Mouse (Mus musculus) left cerebral cortex, adult 8-10 months (tissue): ENCODE data around the gene Ythdf2. TPM values are rescaled to one million over a fixed set of nuclear protein-coding genes. Genes with fewer than 3 reads are reported as not detected.

ENCODE experiments used
- DNase-seq, 2 experiments: peaks; one replicate each; pipeline ENCODE4 v3.0.0; 2022; ENCODE audit warnings: low spot score in 2 of 2
- microRNA-seq, 2 experiments: library from miRNA; unstranded; fragments of <30 nt; microRNA quantifications; one replicate each; pipeline ENCODE4 v1.2.0; 2022
- total RNA-seq, 4 experiments: library from RNA; stranded (reverse); gene quantifications; 2 replicates each; pipeline ENCODE4 v1.2.4; 2022

The Ythdf2 gene
- total RNA-seq, 4 experiments from 2014 or later, result 40.1 to 43.4 (median 41.4) TPM

GRCm38 (mm10) chr4:132154877-132155670 is 57.0 kb downstream of the Ythdf2 start:
- no peak for DNase-seq

- no peak for DNase-seq
Observed at GRCm38 (mm10) chr4:132151673-132152072, 60.4 kb downstream of the Ythdf2 start.

DNA sequence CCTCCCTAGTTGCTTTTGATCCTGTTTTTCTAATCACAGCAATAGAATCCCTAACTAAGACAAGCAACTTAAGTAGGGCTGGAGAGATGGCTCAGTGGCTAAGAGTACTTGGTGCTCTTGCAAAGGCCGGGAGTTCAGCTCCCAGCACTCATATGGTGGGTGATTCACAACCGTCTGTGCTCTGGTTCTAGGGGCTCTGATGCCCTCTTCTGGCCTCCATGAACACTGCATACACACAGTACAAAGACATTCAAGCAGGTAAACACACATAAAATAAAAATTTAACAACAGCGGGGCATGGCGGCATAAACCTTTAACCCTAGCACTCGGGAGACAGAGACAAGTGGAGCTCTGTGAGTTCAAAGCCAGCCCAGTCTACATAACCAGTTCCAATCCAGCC is 65.9 kb downstream of the Ythdf2 start:
- no peak for DNase-seq

- DNase-seq, result no peak
Observed at GRCm38 (mm10) chr4:132145092-132145491, 67.0 kb downstream of the Ythdf2 start.

DNA sequence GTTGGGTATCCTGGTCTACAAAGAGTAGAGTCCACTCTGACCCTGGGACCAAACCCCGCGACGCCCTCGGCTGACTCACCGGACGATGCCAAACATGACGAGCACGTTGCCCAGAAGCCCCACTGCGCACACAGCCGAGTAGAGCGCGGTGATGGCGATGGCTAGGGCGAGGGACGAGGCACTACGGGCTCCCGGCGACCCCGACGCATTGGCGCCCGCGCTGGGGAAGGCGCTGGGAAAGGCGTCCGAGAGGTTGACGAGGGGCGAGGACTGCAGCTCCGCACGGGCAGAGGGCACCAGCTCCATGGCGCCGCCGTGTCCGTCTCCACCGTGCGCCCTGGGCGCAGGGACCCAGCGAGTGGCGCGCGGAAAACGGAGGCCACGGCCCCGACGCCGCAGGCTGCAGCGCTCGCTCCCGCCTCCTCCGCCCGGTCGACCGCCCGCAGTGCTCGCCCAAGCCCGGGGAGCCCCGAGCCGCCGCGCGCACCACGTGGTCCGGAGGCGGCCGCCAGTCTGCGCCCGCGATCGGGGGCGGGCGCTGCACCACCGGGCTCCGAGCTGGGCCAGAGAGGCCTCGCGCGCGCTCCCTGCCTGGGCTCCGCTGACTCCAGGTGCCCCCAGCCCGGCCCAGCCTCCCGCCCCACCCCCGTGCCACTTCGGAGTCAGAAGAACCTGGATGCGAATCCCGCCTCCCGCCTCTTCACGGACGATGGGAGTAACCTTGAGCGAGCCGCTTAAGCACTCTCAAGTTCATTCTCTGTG is 67.8 kb downstream of the Ythdf2 start, which contains the start of gene Oprd1:
Gene Oprd1 (minus strand): TSS at position 407 of the 762 bp plus-strand sequence.
- peak in 1 of 2 experiments; percentile 49 for DNase-seq

DNA sequence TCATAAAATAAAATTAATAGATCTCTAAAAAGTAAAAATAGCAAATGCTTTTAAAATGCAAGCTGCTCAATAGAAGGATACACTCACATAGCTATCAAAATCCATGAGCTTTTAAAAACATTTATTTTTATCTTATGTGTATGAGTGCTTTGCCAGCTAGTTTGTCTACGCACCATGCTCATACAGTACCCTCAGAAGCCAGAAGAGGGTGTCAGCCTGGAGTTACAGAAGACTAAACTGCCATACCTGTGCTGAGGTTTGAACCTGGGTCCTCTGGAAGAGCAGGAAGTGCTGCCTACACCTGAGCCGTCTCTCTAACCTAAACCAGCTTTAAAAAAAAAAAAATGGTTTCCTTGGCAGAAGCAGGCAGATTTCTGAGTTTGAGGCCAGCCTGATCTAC is 73.5 kb downstream of the Ythdf2 start:
- no peak for DNase-seq

GRCm38 (mm10) chr4:132137013-132137412 is 75.1 kb downstream of the Ythdf2 start:
- no peak for DNase-seq

Small RNA genes within 50 kb of the gene (microRNA-seq; reads per million reads assigned to microRNA genes)
- gene Gm22033, result 0 reads per million in 2 experiments

Other genes starting within 250 kb of the Ythdf2 start
- gene Gm10300, start 137.6 kb downstream of the Ythdf2 start, total RNA-seq, result under 1 TPM in 2 of 4 experiments, not detected in 2; 0.15 to 0.33 TPM
- 10 to 100 TPM; 50.5 to 60.6 (median 55.6) TPM for gene Epb41, start 137.0 kb downstream of the Ythdf2 start, total RNA-seq
- 10 to 100 TPM; 17.7 to 22.3 (median 21.3) TPM for gene Oprd1, start 67.8 kb downstream of the Ythdf2 start, total RNA-seq
- gene Gmeb1, start 49.3 kb upstream of the Ythdf2 start, total RNA-seq, result 10 to 100 TPM; 18.9 to 24.7 (median 20.2) TPM
- 10 to 100 TPM; 15.7 to 22.4 (median 20.4) TPM for gene Taf12, start 62.1 kb upstream of the Ythdf2 start, total RNA-seq
- gene Rab42, start 91.1 kb upstream of the Ythdf2 start, total RNA-seq, result 1 to 10 TPM; 1.5 to 3.3 (median 2.3) TPM
- 10 to 100 TPM; 20.6 to 30.6 (median 29.0) TPM for gene Trnau1ap, start 117.2 kb upstream of the Ythdf2 start, total RNA-seq
- gene Rcc1, start 141.3 kb upstream of the Ythdf2 start, total RNA-seq, result 10 to 100 TPM; 12.0 to 15.5 (median 14.2) TPM
- gene Phactr4, start 210.2 kb upstream of the Ythdf2 start, total RNA-seq, result 10 to 100 TPM in 2 of 4 experiments, 1 to 10 TPM in 2; 8.9 to 14.6 (median 11.9) TPM